Mouse (Mus musculus): Measurements from ENCODE around the gene Tlx2.

Tlx2 gene

GRCm38 (mm10) chr6:83092416-83093127, 22.5 kb upstream of the Tlx2 start:
- DNase-seq (ENCODE audit: low read depth in 1 of 2, low spot score in 2 of 2): no peak

GRCm38 (mm10) chr6:83087926-83088260, 17.8 kb upstream of the Tlx2 start:
- DNase-seq (ENCODE audit: low read depth in 1 of 2, low spot score in 2 of 2): no peak

GRCm38 (mm10) chr6:83087205-83087925, 17.3 kb upstream of the Tlx2 start:
- no peak for DNase-seq (ENCODE audit: low read depth in 1 of 2, low spot score in 2 of 2)

- DNase-seq (ENCODE audit: low read depth in 1 of 2, low spot score in 2 of 2): no peak
Observed at GRCm38 (mm10) chr6:83086121-83087035, 16.3 kb upstream of the Tlx2 start, which contains the start of gene Lbx2. Lbx2 (plus strand) TSS chr6:83086367.

- DNase-seq (ENCODE audit: low read depth in 1 of 2, low spot score in 2 of 2): no peak
Observed at GRCm38 (mm10) chr6:83084477-83084876, 14.4 kb upstream of the Tlx2 start.

GRCm38 (mm10) chr6:83083497-83083896, 13.4 kb upstream of the Tlx2 start:
- no peak for DNase-seq (ENCODE audit: low read depth in 1 of 2, low spot score in 2 of 2)

GRCm38 (mm10) chr6:83080210-83080609, 10.1 kb upstream of the Tlx2 start:
- no peak for DNase-seq (ENCODE audit: low read depth in 1 of 2, low spot score in 2 of 2)

GRCm38 (mm10) chr6:83078324-83078858, 8.3 kb upstream of the Tlx2 start:
- peak; percentile 96 to 98 for DNase-seq (ENCODE audit: low read depth in 1 of 2, low spot score in 2 of 2)

- DNase-seq (ENCODE audit: low read depth in 1 of 2, low spot score in 2 of 2): no peak
Observed at GRCm38 (mm10) chr6:83077630-83078323, 7.7 kb upstream of the Tlx2 start, which contains the start of gene Pcgf1. Pcgf1 (plus strand) TSS chr6:83077869.

GRCm38 (mm10) chr6:83074979-83075378, 4.9 kb upstream of the Tlx2 start:
- DNase-seq (ENCODE audit: low read depth in 1 of 2, low spot score in 2 of 2): no peak

- no peak for DNase-seq (ENCODE audit: low read depth in 1 of 2, low spot score in 2 of 2)
Observed at GRCm38 (mm10) chr6:83071220-83071619, 1.1 kb upstream of the Tlx2 start.

GRCm38 (mm10) chr6:83070311-83071219, 472 bp upstream of the Tlx2 start:
- DNase-seq (ENCODE audit: low read depth in 1 of 2, low spot score in 2 of 2): peak in 1 of 2 experiments; percentile 17

- DNase-seq (ENCODE audit: low read depth in 1 of 2, low spot score in 2 of 2): no peak
Observed at GRCm38 (mm10) chr6:83069488-83070246, 426 bp downstream of the Tlx2 start.

- no peak for DNase-seq (ENCODE audit: low read depth in 1 of 2, low spot score in 2 of 2)
Observed at GRCm38 (mm10) chr6:83068706-83069487, 1.2 kb downstream of the Tlx2 start.

- DNase-seq (ENCODE audit: low read depth in 1 of 2, low spot score in 2 of 2): no peak
Observed at GRCm38 (mm10) chr6:83068221-83068620, 1.9 kb downstream of the Tlx2 start.

GRCm38 (mm10) chr6:83066441-83066840, 3.7 kb downstream of the Tlx2 start:
- no peak for DNase-seq (ENCODE audit: low read depth in 1 of 2, low spot score in 2 of 2)

GRCm38 (mm10) chr6:83065995-83066394, 4.1 kb downstream of the Tlx2 start:
- no peak for DNase-seq (ENCODE audit: low read depth in 1 of 2, low spot score in 2 of 2)

- no peak for DNase-seq (ENCODE audit: low read depth in 1 of 2, low spot score in 2 of 2)
Observed at GRCm38 (mm10) chr6:83058725-83059124, 11.4 kb downstream of the Tlx2 start.
